Mouse (Mus musculus) cerebellum, postnatal 36 days (tissue): ENCODE results near the gene Syt16.

Source experiments
- DNase-seq, 2 experiments: peaks; one replicate each; pipeline ENCODE4 v3.0.0; 2021 to 2022; ENCODE audit warnings: mixed read lengths in 2 of 2

Gene Syt16

DNA sequence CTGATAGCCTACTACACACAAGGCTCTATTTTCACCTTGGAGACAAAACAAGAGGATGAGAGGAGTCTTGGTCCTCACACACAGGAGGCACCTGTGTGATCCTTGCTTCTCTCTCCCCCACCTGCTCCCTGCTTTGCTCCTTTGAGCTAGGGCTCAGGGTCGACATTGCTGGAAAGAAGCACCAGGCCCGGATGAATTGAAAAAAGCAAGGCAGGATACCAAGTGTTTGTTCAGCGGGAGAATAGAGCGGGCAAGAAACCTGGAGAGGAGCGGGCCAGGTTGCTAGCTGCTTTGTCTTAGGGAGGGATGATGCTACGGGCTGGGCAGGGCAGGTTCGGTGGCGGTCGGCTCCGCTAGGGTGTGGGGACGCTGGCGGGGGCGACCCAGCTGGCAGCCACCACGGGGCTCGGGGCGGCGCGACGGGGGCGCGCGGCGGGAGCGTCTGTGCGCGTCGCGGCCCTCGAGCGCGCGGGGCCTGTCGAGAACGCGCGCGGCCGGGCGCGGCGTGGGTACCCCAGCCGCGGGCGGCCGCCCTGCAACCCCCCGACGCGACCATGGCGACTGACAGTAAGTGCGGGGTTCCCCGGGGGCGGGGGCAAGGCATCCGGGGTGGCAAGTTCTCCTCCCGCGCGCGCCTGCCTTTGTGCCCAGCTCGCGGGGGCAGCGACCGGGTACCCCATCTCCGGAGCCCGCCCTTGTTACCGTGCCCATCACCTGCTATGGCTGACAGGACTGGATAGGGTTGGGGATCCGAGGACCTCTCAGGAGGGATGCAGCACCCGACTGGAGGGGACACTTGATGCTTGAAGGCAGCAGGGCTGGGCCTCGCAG, at the start of gene Syt16:
TSS of gene Syt16 (plus strand) at position 365 of the 831 bp plus-strand sequence.
- peak; percentile 19 to 37 for DNase-seq

DNA sequence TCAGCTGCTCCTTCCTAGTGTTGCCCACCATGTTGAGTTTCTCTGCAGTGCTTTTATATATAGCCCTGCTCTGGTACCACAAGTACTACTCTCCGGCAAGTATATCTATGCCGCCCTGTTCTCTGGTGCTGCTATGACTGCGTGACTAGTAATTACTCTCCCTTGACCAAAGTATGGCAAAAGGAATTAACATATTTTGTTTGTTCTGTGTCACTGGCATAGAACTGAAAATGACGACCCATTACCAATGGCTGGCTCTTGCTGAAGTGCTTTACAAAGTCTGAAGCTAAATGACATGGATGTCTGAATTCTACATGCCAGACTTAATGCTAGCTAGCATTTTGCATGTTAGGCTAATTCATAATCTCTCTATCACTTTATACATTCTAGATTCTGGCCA, 49.0 kb upstream of the Syt16 start:
- DNase-seq: no peak

DNA sequence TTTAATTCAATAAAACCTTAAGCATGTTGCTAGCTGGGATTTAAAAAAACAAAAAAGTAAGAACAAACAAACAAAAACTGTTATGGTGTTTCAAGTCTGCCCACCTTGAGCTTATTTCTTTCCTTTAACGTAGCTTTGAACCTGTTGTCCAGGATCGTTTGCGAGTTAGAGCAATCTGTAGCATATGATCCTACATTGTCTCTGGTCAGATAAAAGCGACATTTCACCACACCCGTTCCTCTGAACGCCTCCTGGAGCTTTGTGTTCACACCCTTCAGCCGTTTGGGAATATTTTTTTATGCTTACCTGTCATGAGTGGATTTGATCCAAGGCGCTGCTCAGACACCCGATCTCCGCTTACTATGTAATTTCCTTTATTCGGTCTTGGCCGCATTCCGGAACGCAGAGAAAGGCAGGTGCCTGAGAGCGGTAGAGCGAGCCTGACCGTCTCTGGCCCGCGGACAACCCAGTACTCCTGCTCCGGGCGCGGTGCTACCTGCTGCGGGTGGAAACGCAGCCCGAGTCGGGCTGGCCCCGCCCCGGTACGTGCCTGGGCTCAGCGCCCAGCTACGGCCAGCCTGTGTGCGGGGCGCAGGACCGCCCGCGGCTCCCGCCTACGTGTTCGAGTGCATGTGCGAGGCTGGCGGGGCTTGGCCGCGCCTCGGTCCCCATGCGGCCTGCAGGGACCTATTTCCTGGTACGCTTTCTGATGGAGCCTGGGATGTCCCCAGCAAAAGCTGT, 48.0 kb upstream of the Syt16 start:
- DNase-seq: peak; percentile 85 to 87

DNA sequence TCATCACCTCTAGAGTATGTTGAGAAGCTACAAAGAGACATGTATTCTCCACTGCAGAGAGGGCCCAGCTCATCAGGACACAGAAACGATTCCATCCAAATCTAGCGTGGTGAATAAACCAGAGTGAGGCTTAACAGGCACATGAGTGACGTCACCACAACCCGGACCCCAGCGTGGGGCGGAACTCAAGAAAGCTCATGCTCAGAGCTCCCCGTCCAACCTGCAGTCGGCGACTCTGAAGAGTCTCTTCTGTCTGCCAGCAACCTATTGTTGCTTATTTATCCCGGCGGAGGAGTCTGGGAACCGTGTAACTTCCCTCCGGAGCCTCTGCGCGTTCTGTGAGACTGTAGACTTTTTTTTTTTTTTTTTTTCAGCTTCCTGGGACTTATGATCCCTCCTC, 44.6 kb upstream of the Syt16 start:
- peak; percentile 38 to 40 for DNase-seq

DNA sequence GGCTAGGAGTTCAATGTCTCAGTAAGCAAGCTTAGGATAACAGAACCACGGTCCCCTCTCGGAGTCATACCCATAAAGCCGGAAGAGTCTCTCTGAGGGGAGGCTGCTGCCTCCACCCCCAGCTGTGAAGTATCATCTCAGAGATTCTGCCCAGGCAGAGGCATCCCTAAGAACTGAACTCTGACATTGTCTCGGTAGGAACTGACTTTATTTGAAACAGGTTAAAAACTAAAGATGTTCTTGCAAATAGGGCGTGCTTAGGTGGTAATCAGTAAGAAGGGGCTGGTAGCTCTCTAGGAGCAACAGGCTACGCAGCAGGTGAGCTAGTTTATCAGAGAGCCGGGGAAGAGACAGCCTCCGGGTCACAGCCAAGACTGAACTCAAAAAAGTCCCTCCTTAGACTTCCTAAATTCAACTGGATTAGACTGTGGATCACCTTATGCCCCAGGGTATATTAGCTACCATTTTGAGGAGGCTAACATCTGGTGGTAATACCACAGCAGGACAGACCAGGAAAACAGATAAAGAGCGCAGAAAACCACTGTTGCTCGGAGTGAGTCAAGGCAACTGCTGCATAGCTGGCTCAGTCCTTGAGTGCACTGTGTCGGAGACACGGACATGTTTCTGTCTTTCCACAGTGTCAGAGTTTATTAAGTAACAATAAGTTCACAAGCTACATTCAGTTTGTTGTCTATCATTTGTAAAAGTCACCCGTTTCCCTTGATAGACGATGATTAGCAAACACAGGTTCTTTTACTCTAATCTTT, 43.9 kb upstream of the Syt16 start:
- no peak for DNase-seq

DNA sequence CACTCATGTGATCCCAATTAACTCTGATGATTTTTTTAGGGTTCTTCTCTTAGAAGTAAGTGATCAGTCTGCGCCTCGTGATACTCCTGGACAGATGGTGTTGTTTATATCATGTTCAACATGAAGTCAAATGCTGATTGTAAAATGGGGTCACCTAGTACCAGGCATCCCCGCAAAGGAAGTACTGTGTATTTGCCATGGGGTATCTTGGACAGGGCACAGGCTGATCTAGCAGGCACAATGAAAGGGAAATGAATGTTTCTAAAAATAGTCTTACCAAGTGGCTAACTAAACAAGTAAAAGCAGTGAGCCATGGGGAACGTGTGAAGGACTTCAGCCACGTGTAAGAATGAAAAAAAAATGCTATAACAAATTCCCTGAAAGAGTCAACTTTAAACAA, 42.7 kb upstream of the Syt16 start:
- peak in 1 of 2 experiments; percentile 19 for DNase-seq

DNA sequence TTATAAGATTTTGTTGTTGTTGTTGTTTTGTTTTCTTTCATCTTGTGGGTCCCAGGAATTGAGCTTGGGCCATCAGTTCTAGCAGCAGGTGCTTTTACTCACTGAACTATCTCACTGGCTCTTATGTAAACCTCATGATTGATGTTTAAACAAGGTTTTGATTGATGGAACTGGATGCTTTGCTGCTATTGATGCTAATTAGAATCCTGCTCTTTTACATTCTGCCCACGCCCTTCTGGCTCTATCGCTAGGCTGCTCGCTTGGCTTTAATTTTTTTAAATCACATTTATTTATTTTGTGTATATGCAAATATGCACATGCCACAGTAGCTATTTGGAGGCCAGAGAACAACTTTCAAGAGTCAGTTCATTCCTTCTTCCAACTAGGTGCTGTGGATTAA, 39.8 kb upstream of the Syt16 start:
- no peak for DNase-seq

DNA sequence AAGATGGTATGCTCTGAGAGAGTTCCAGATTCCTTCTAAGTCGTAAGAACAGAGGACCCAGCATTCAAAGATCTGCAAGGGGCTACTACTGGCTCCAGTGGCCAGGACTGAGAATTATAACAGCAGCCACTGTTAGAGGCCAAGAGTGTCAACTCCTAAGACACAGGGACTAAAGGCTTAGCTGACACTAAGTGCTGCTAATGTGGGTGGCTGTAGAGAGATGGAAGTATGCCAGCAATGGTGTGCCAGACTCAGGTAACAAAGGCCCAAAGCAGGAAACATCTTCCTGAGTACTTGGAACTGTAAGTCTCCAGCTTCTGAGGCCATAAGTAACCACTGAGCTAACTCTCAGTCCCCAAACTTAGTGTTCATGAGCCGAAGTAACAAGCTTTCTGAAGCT, 38.6 kb upstream of the Syt16 start:
- no peak for DNase-seq

DNA sequence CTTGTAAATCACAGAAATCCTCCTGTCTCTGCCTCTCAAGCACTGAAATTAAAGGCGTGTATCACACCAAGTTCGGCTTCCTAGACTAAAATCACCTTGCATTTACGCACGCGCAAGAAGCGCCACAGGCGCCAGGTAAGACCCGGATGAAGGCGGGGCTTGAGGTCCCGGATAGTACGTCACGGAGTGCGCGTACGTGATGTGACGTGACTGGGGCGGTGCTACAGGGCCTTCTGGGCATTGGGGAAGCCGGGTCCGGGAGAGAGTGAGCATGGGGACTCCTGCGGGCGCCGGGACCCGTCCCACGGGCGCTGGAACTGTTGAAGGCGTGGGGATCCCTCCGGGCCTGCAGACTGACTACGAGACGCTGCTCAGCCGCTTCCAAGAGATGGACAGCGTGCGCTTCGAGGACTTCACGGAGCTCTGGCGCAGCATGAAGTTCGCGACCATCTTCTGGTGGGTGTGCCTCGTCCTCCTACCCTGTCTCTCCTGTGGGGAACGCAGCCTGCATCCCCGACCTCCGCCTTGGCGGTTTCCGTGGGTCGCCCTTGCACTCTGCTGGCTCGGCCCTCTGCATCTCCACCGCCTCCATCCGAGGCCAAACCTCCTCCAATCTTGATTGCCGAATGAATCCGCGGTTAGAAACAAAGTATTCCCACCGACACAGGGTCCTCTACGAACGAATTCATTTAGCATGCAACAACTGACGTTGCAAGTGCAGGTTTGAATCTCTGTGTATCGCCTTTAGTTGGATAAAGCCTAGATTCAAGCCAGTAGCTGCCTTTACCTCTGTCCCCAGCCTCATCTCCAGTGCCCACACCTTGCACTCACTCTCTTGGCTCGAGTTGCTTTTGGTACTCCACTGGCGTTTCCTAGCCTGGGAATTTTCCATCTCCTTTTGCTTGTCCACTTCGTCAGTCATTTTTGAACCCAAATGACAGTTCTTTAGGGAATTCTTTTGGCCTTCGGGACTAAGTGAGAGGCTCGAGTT, 32.9 kb upstream of the Syt16 start, which contains the start of gene Snapc1:
TSS of gene Snapc1 (plus strand) at position 191 of the 991 bp plus-strand sequence.
- DNase-seq: peak; percentile 97 to 99

DNA sequence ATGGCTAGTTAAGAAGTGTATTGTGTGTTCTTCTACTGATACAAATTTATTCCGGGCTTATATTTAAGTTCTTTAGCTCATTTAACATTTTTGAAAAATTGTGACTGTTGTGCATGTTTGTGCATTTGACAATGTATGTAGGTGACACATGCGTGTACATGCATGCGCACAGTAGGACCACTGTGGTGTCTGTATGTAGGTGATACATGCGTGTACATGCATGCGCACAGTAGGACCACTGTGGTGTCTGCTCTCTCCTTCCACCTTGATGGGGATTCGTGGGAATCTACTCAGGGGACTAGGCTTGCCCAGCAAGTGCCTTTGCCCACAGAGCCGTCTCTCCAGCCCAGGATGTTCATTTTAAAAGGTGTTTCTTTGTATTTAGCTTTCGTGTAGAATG, 28.3 kb upstream of the Syt16 start:
- no peak for DNase-seq

DNA sequence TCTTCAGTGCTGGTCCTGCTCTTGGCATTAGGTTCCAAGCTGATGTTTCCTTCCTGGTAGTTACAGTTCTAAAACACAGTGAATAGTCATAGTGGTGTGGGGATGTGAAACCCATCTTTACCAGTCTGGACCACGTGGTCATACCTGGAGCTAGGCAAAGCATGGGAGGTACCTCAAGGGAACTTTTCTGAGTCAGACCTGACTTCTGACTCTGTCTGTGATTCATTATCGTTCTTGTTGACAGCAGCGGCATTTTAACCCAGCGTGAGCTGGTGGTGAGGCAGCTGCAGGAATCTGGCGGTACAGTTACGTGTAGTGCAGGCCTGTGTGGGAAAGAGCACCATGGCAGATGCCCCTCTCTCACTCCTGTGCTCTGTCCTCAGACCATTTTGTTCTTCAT, 22.9 kb upstream of the Syt16 start:
- DNase-seq: no peak

DNA sequence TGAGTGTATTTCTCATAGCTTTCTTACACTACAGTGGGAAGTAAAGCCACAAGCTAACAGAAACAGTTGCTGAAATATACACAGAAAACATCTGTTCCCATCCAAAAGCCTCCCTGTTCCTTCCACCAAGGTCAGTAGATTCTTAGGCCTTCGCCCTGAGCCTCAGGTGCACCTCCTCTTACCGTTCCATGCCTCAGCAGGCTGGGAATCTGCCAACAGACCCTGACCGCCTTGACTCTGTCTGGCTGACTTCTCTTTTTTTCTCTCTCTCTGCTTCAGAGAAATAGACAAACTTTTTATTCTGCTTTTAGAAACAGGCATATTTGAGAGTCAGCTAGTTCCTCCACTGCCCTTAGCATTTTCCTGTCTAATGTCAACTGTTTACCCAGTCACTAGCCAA, 19.3 kb upstream of the Syt16 start:
- no peak for DNase-seq

DNA sequence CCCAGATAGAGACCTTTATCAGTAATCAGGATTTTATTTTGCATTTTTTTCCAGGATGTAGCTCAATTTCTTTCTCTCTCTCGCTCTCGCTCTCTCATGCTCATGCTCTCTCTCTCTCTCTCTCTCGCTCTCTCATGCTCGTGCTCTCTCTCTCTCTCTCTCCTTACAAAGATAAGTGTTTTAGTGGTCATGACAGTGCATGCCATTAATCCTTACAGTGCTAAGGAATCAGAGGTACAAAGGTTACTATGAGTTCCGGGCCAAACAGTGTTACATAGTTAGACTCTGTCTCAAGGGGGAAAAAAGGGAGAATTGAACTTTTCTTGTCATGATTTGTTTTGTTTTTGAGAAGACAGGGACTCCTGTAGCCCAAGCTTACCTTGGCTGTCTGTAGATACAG, 17.8 kb upstream of the Syt16 start:
- DNase-seq: no peak

DNA sequence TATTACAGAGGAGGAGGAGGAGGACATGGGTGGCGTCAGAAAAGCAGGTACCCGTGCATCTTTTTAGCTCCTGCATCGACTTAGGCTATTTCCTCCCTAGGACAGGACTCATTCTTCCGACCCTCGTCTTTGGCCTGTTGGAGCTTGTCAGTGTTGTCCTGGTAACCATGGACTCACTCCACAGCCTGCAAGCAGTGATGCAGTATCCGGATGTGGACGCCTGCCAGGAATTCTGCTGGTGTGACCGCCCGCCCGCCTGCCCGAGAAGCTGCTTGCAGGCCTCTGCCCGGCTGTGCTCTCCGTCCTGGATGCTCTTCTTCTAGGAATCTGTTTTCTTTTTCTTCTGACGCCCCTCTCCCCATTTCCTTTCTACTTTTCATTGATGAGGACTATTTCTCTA, 14.9 kb upstream of the Syt16 start:
- DNase-seq: peak; percentile 78 to 84

DNA sequence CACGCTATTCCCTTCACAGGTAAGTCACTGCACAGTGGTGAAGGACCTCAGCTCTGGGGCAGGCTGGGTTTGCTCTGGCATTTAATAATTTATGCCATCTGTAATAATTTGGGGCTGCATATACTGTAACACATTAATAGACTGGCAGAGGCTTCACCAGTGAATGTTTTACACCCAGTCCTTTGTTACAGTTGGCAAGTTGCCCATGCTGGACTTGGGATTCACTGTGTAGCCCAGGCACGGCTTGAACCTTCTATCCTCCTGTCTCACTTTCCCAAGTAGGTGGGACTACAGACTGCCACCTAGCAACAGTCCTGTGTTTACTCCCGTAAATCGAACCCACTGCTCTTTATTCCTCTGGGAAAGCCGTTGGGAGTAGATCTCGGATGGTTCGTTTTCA, 11.2 kb upstream of the Syt16 start:
- no peak for DNase-seq

DNA sequence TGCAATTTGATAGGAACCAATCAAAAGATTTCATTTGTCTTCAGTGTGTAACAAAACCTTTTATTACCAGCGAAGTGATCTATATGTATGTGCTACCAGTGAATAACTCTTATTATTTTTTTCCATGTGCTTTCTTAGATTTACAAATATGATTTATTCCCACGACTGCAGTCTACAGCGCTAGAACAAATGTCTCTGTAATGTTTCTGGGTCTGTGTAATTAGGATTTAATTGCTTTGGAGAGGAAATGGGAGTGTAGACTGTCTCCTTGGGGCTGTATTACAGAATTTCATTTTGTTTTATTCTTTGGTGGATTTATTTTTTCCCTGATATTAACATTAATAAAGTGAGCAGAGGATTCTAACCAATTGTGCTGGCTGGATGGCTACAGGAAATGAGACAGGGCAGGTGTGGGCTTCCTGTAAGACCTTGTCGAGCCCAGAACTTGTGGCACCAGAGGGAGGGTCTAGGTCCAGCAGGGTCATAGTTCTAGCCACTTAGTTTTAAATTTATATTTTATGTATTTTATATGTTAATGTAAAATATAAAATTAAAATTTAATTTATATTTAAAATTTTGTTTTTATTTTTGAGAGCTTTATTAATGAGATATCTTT, 9.0 kb upstream of the Syt16 start:
- DNase-seq: no peak

DNA sequence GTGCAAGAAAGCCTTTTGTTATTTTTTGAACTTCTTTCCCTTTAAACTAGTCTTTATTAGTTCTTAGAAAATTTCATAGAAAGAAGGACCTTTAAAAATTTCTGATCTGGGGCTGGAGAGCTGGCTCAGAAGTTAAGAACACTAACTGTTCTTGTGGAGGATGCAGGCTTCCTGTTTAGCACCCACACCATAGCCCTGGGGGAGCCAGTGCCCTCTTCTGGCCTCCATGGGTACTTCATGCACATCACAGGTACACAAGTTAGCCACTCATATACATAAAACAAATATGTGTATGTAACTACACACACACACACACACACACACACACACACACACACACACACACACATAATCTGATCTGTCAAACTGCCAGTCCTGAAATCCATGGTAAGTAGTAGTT, 7.9 kb upstream of the Syt16 start:
- DNase-seq: peak; percentile 37 to 47

DNA sequence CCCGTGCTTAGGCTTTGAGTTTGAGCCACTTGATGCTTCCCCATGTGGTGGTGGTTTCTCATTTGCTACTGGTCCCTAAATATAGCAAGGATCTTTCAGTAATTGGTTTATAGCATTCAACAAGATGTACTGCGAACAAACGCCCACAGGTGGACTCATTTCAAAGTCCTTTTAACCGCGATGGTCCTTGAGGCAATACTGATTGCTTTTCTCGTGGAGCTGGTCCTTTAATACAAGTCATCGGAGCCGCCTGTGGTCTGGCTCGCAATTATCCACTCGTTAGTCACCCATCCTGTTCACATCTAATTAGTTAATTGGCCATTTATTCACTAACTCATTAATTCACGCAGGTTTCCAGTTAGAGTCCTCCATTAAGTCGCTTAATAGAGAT, 560 bp upstream of the Syt16 start:
- no peak for DNase-seq

DNA sequence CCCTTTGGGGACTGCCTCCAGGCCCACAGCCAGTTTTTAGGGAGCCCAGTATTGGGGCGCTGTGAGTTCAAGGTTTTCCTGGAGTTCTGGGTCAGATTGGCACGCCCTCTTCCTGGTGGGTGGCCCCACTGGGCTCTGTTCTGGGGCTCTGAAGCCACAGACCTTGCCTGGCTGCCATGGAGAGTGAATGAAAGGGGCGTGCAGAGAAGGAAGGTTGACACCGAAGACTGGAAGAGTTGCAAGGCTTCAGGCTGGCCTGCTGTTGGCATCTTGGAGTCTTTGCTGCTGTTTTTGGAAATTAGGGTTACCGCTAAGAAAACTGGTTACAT, 631 bp downstream of the Syt16 start:
- no peak for DNase-seq

DNA sequence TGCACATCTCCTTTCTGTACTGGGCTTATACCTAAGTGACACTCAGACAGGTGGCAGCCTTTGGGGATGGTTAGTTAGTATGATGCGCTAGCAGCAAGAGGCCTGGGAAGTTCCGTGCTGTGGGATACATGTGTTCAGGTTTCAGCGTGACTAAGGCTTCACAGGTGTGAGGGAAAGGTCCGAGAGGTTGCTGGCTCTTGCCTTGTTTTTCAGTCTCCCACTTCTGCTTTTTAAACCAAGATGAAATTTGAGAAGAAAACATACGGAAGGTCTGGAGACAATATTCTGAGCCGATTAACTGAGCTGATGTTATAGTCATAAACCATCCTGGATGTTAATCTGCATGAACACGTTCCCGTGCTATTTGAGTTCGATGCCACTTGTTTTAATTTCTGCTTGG, 5.0 kb downstream of the Syt16 start:
- no peak for DNase-seq

DNA sequence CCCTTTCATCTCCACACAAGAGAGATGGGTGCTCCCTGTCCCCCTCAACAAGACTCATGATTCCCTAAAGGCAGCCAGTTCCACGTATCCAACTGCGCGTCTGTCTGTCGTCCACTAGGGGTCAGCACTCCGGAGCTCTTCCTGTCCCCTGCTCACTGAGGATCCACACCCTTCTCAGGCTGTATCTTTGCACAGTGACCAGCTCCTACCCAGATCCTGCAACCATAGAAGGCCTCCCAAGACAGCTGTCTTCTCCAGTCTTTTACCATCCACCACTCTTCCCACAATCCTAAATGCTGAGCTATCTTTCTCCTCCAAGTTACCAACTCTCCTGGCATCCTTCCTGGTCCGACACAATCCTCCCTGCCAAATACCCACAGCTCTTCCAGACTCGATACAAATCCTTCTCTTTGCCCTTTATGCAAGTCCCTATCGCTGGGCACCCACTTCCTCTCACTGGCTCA, 12.0 kb downstream of the Syt16 start:
- DNase-seq: peak; percentile 27 to 53

DNA sequence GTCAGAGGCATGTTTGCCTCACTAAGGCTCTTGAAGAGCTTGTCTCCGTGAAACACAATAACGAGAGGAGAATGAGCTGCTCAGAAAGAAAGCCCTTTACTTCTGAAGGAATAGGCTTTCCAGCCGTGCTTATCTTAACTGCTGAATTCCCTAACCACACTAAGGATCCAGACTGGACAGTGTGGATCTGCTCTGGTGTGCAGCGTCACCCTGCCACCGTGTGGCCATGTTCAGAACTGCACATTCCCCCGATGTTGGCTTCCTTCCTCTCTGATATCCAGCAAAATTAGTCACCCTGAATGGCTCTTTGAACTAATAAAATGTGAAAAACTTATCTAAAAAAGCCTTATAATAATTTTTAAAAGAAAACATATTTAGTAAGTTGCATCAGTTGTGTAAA, 16.3 kb downstream of the Syt16 start:
- peak; percentile 86 to 91 for DNase-seq
